Mouse (Mus musculus) c-Kit-positive CD71-positive TER-119-positive erythroid progenitor cells, embryonic 14.5 days (primary cell): Measurements from ENCODE around the gene Olfr926.
"Not testable (repeated sequence)": the region's sequence is repeated elsewhere in the genome, so short reads cannot be mapped to it uniquely, and the experiment has no call there.

Experiments used
- DNase-seq: peaks from one replicate; pipeline ENCODE4 v3.0.0-alpha.2; 2013; ENCODE audit warnings: low spot score

Gene Olfr926

GRCm38 (mm10) chr9:38876826-38877225, at the start of gene Olfr926:
Gene Olfr926 (plus strand): TSS chr9:38877126.
- no peak for DNase-seq

GRCm38 (mm10) chr9:38833027-38833426, 43.9 kb upstream of the Olfr926 start:
- DNase-seq: no peak

- DNase-seq: no peak
Measured at GRCm38 (mm10) chr9:38844149-38844548, 32.8 kb upstream of the Olfr926 start, which contains the start of gene Olfr924. Gene Olfr924 (plus strand): TSS chr9:38844449.

GRCm38 (mm10) chr9:38854760-38855159, 22.2 kb upstream of the Olfr926 start, which contains the start of gene Olfr26:
Gene Olfr26 (plus strand): TSS chr9:38855060.
- DNase-seq: no peak

- not testable (repeated sequence) for DNase-seq
Measured at GRCm38 (mm10) chr9:38874880-38875279, 2.0 kb upstream of the Olfr926 start.
